Mouse (Mus musculus): Measurements from ENCODE around the gene Gm49387. TPM values are rescaled to one million over a fixed set of nuclear protein-coding genes. Genes with fewer than 3 reads are reported as not detected.

Gm49387 gene
- polyA plus RNA-seq, 1 experiment from 2014 or later: 0.50 TPM

DNA sequence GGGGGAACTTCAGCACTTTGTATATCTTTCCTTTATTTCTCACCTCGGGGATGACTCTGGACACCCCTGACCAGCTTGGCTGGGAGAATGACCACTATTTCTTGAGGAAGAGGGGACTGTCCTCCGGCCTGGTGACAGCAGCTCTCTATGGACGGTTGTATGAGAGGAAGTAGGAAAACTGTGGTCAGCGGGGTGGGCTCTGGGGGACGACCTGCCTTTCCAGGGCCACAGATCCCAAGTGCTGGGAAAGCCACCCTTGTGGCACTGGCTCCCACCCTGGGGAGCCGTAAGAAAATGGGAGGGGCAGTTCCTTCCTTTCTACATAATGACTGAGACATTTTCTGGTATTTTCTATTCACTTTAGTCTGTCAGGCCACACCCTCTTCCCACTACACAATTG, 27.1 kb upstream of the Gm49387 start:
- Histone ChIP-seq H3K36me3 (peaks cover 19% of the 10 kb centered on the region), H3K4me1 (peaks cover 39% of the 10 kb centered on the region), H3K9me3 (replicated peaks) (no peaks in the 10 kb centered on the region), H3K27me3 (ENCODE audit: low read depth, poor library complexity, severe bottlenecking) (no peaks in the 10 kb centered on the region), H3K4me3 (no peak overlapping the region), H3K27ac (no peak overlapping the region; the same call in 1 of the 2 replicates)
- peak; percentile 19 for DNase-seq (ENCODE audit: low spot score)
- 86% methylated on average over 6 of the region's 6 CpGs for WGBS

DNA sequence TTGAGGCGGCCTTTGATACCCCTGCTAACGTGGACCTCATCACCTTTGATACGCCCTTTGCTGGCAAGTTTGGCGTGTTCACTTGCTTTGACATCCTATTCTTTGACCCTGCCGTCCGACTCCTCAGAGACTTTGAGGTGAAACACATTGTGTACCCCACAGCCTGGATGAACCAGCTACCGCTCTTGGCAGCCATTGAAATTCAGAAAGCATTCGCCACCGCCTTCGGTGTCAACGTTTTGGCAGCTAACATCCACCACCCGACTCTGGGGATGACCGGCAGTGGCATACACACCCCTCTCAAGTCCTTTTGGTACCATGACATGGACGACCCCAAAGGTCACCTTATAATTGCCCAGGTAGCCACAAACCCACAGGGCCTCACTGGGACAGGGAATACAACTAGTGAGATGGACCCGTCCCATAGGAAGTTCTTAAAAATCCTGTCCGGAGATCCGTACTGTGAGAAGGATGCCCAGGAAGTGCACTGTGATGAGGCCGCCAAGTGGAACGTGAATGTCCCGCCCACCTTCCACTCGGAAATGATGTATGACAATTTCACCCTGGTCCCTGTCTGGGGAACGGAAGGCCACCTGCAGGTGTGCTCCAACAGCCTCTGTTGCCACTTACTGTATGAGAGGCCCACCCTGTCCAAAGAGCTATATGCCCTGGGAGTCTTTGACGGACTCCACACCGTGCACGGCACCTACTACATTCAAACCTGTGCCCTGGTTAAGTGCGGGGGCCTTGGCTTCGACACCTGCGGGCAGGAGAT, 26.4 kb upstream of the Gm49387 start:
- no peak overlapping the region for H3K4me3 ChIP-seq
- 96% methylated on average over 28 of the region's 28 CpGs for WGBS
- no peaks in the 10 kb centered on the region for H3K9me3 ChIP-seq (replicated peaks)
- H3K27ac ChIP-seq: no peak overlapping the region
- H3K36me3 ChIP-seq: peaks cover 19% of the 10 kb centered on the region
- H3K4me1 ChIP-seq: peaks cover 46% of the 10 kb centered on the region
- peak; percentile 23 for DNase-seq (ENCODE audit: low spot score)
- H3K27me3 ChIP-seq (ENCODE audit: low read depth, poor library complexity, severe bottlenecking): no peaks in the 10 kb centered on the region

GRCm38 (mm10) chr14:31665566-31665940, 24.9 kb upstream of the Gm49387 start:
- no peak overlapping the region for H3K4me3 ChIP-seq
- no peaks in the 10 kb centered on the region for H3K9me3 ChIP-seq (replicated peaks)
- peaks cover 19% of the 10 kb centered on the region for H3K36me3 ChIP-seq
- no peak for DNase-seq (ENCODE audit: low spot score)
- no peaks in the 10 kb centered on the region for H3K27me3 ChIP-seq (ENCODE audit: low read depth, poor library complexity, severe bottlenecking)
- peak overlapping the region; percentile 64; the same call in 1 of the 2 replicates for H3K27ac ChIP-seq
- 88% methylated on average over 4 of the region's 4 CpGs for WGBS
- peaks cover 61% of the 10 kb centered on the region for H3K4me1 ChIP-seq

- Histone ChIP-seq H3K27me3 (ENCODE audit: low read depth, poor library complexity, severe bottlenecking) (no peaks in the 10 kb centered on the region), H3K9me3 (replicated peaks) (no peaks in the 10 kb centered on the region), H3K36me3 (peaks cover 19% of the 10 kb centered on the region), H3K27ac (peak overlapping the region; percentile 64), H3K4me1 (peaks cover 66% of the 10 kb centered on the region), H3K4me3 (no peak overlapping the region)
- no peak for DNase-seq (ENCODE audit: low spot score)
- WGBS: 76% methylated on average over 12 of the region's 12 CpGs
Observed at GRCm38 (mm10) chr14:31664903-31665565, 24.4 kb upstream of the Gm49387 start.

GRCm38 (mm10) chr14:31664100-31664902, 23.6 kb upstream of the Gm49387 start:
- no peak for DNase-seq (ENCODE audit: low spot score)
- H3K4me3 ChIP-seq: no peak overlapping the region
- 88% methylated on average over 18 of the region's 18 CpGs for WGBS
- no peaks in the 10 kb centered on the region for H3K27me3 ChIP-seq (ENCODE audit: low read depth, poor library complexity, severe bottlenecking)
- H3K4me1 ChIP-seq: peaks cover 66% of the 10 kb centered on the region
- H3K9me3 ChIP-seq (replicated peaks): no peaks in the 10 kb centered on the region
- H3K27ac ChIP-seq: peak overlapping the region; percentile 95
- peaks cover 19% of the 10 kb centered on the region for H3K36me3 ChIP-seq

DNA sequence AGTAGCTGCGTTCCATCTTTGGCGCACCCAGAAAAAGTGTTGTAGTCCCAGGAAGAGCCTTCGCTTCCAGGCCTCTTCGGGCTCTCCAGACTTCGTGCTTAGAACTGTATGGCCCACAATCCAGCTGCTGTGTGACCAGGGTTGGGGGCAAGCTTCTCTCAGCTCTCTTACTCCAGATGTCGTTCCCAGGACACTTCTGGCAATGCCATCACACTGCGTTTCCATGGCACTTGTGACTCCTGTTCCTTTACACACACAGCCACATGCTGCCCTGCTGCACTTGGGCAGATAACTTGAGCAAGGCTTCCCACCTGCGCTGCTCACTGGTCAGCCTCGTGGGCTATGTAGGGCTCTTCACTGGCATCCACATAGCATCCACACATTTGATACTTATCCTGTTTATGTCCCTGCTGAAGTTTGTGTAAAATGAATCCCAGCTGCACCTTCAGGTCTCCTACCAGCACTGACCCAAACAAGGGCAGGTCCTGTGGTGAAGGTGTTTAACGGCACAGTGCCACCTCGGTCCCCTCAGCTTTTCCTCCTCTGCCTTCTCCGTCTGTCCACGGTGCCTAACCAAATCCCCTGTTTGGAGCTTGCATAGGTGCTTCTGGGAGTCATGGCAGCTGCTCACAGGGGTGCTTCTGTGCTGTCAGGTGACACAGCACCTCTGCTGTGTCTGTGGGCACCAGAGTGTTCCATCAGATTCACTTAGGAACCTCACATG, 22.9 kb upstream of the Gm49387 start:
- WGBS: 89% methylated on average over 13 of the region's 13 CpGs
- Histone ChIP-seq H3K9me3 (replicated peaks) (no peaks in the 10 kb centered on the region), H3K4me3 (no peak overlapping the region), H3K27ac (peak overlapping the region; percentile 95), H3K4me1 (peaks cover 68% of the 10 kb centered on the region), H3K36me3 (peaks cover 19% of the 10 kb centered on the region), H3K27me3 (ENCODE audit: low read depth, poor library complexity, severe bottlenecking) (no peaks in the 10 kb centered on the region)
- peak; percentile 31 for DNase-seq (ENCODE audit: low spot score)

- no peaks in the 10 kb centered on the region for H3K9me3 ChIP-seq (replicated peaks)
- H3K4me3 ChIP-seq: peak overlapping the region; percentile 47
- WGBS: 26% methylated on average over 9 of the region's 9 CpGs
- no peaks in the 10 kb centered on the region for H3K27me3 ChIP-seq (ENCODE audit: low read depth, poor library complexity, severe bottlenecking)
- peaks cover 73% of the 10 kb centered on the region for H3K4me1 ChIP-seq
- DNase-seq (ENCODE audit: low spot score): peak; percentile 52
- peak overlapping the region; percentile 95 for H3K27ac ChIP-seq
- H3K36me3 ChIP-seq: peaks cover 15% of the 10 kb centered on the region
Observed at GRCm38 (mm10) chr14:31662555-31663211, 22.0 kb upstream of the Gm49387 start.

GRCm38 (mm10) chr14:31661671-31662554, 21.2 kb upstream of the Gm49387 start:
- Histone ChIP-seq H3K27ac (peak overlapping the region; percentile 95), H3K4me3 (peak overlapping the region; percentile 47), H3K4me1 (peaks cover 80% of the 10 kb centered on the region), H3K36me3 (peaks cover 7% of the 10 kb centered on the region), H3K9me3 (replicated peaks) (no peaks in the 10 kb centered on the region), H3K27me3 (ENCODE audit: low read depth, poor library complexity, severe bottlenecking) (no peaks in the 10 kb centered on the region)
- WGBS: 2% methylated on average over 44 of the region's 44 CpGs
- peak; percentile 88 for DNase-seq (ENCODE audit: low spot score)

DNA sequence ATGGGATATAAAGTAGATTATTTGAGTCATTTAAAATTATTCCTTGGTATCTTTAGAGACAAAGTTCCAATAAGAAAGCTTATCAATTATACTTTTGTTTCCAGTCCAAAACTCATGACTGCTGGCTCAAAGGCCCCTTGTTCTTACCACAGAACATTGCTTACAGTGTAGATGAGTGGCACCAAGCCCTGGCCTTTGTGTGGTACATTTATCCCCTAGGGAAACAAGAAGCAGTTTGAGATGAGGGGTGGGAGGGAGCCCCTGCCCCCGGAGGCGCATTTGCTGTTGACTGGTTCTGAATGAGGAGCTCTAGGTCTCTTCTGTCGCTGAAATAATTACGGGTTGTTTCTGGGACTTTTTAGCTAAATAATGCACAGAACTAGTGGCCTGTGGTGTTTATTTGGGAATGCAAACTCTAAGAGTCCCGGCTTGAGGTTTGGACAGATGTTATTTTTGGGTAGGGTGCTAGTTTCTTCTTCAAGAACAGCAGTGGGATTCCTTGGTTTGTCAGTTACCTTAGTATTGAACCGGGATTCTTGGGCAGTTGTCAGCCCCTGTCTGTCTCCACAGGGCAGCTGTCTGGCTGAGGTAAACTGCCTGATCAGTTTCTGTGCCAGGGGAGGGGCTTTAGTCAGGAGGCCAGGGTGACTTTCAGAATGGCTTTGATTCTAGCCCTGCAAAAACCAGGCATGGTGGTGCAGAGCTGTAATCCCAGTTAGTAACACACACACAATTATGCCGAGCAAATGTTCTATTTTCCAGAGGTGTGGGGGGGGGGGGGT, 19.8 kb upstream of the Gm49387 start:
- no peaks in the 10 kb centered on the region for H3K9me3 ChIP-seq (replicated peaks)
- peak overlapping the region; percentile 95 for H3K27ac ChIP-seq
- H3K36me3 ChIP-seq: no peaks in the 10 kb centered on the region
- 80% methylated on average over 7 of the region's 7 CpGs for WGBS
- H3K4me1 ChIP-seq: peaks cover 86% of the 10 kb centered on the region
- no peak overlapping the region for H3K4me3 ChIP-seq
- H3K27me3 ChIP-seq (ENCODE audit: low read depth, poor library complexity, severe bottlenecking): no peaks in the 10 kb centered on the region
- DNase-seq (ENCODE audit: low spot score): peak; percentile 31

DNA sequence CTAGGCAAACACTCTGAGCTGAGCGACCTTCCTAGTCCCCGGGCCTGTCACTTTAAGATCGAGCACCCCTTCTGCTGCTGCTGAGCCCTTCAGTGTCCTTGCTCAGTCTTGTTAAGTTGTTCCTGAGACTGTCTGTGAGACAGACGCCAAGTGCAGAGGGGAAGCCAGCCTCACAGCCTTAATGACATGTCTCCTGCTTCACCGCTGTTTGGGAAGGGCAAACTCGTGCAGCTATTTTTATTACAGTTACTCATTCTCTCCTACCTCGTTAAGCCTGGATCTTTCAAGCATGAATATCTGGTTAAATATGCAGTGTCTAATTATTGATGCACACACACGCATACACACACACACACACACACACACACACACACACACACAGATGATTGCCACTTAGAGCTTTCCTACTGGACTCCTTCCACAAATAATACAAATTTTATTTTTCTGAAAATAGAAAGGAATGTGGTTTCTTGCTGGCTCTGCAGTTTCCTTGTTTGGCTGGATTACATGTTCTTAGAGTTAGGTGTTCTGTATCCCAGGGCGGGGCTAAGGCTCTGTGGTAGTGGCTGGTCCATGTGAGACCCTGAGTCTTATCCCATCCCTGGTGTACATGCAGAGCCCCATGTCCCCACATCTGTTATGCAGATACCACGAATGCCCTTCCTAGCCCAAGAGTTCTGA, 19.0 kb upstream of the Gm49387 start:
- DNase-seq (ENCODE audit: low spot score): no peak
- no peak overlapping the region for H3K4me3 ChIP-seq
- no peaks in the 10 kb centered on the region for H3K36me3 ChIP-seq
- peaks cover 77% of the 10 kb centered on the region for H3K4me1 ChIP-seq
- WGBS: 67% methylated on average over 10 of the region's 10 CpGs
- no peaks in the 10 kb centered on the region for H3K27me3 ChIP-seq (ENCODE audit: low read depth, poor library complexity, severe bottlenecking)
- H3K27ac ChIP-seq: peak overlapping the region; percentile 95
- H3K9me3 ChIP-seq (replicated peaks): no peaks in the 10 kb centered on the region

Data from limb, embryonic 10.5 days (tissue).